Mouse (Mus musculus) activated CD4-positive, CD25-positive, alpha-beta regulatory T cell, adult 4 months (primary cell): ENCODE measurements around the gene Prkg2. TPM values are rescaled to one million over a fixed set of nuclear protein-coding genes. Genes with fewer than 3 reads are reported as not detected.

Source experiments
- ATAC-seq: one replicate; pipeline ENCODE4 v1.8.0; 2017
- polyA plus RNA-seq, 2 experiments: library from polyadenylated mRNA; unstranded; fragments of 100-300 nt; shearing (Covaris generic); gene quantifications; one replicate each; pipeline ENCODE4 v1.2.1; 2017

The Prkg2 gene
- not detected for polyA plus RNA-seq

GRCm38 (mm10) chr5:99036596-99037441 is at the start of gene Prkg2:
TSS of gene Prkg2 (minus strand) at chr5:99037351.
- ATAC-seq: no peak

GRCm38 (mm10) chr5:99083955-99084354 is 46.8 kb upstream of the Prkg2 start:
- ATAC-seq: no peak

- no peak for ATAC-seq
Measured at GRCm38 (mm10) chr5:99078375-99078774, 41.2 kb upstream of the Prkg2 start.

GRCm38 (mm10) chr5:99068391-99068790 is 31.2 kb upstream of the Prkg2 start:
- no peak for ATAC-seq

- ATAC-seq: no peak
Measured at GRCm38 (mm10) chr5:99062582-99062981, 25.4 kb upstream of the Prkg2 start.

- no peak for ATAC-seq
Measured at GRCm38 (mm10) chr5:99039021-99039420, 1.9 kb upstream of the Prkg2 start.

- no peak for ATAC-seq
Measured at GRCm38 (mm10) chr5:99037442-99037811, 276 bp upstream of the Prkg2 start.

GRCm38 (mm10) chr5:99035961-99036360 is 1.2 kb downstream of the Prkg2 start:
- no peak for ATAC-seq

- no peak for ATAC-seq
Measured at GRCm38 (mm10) chr5:99031551-99032149, 5.5 kb downstream of the Prkg2 start.

GRCm38 (mm10) chr5:99026343-99026742 is 10.8 kb downstream of the Prkg2 start:
- ATAC-seq: no peak

- no peak for ATAC-seq
Measured at GRCm38 (mm10) chr5:99019709-99020108, 17.4 kb downstream of the Prkg2 start.

GRCm38 (mm10) chr5:99015140-99015539 is 22.0 kb downstream of the Prkg2 start:
- no peak for ATAC-seq

- ATAC-seq: no peak
Measured at GRCm38 (mm10) chr5:99010448-99011151, 26.6 kb downstream of the Prkg2 start.

GRCm38 (mm10) chr5:98998104-98998503 is 39.0 kb downstream of the Prkg2 start:
- ATAC-seq: no peak

GRCm38 (mm10) chr5:98995767-98996166 is 41.4 kb downstream of the Prkg2 start:
- no peak for ATAC-seq

GRCm38 (mm10) chr5:98991600-98991999 is 45.6 kb downstream of the Prkg2 start:
- ATAC-seq: no peak

GRCm38 (mm10) chr5:98987634-98988033 is 49.5 kb downstream of the Prkg2 start:
- no peak for ATAC-seq

- no peak for ATAC-seq
Measured at GRCm38 (mm10) chr5:98987116-98987515, 50.0 kb downstream of the Prkg2 start.

GRCm38 (mm10) chr5:98986459-98986858 is 50.7 kb downstream of the Prkg2 start:
- ATAC-seq: no peak

- no peak for ATAC-seq
Measured at GRCm38 (mm10) chr5:98986011-98986410, 51.1 kb downstream of the Prkg2 start.

GRCm38 (mm10) chr5:98985077-98985476 is 52.1 kb downstream of the Prkg2 start:
- ATAC-seq: no peak

- no peak for ATAC-seq
Measured at GRCm38 (mm10) chr5:98981304-98981703, 55.8 kb downstream of the Prkg2 start.

GRCm38 (mm10) chr5:98978316-98978715 is 58.8 kb downstream of the Prkg2 start:
- no peak for ATAC-seq
